Mouse (Mus musculus) kidney, postnatal 36 days (tissue): ENCODE results near the gene St6gal1.

Experiments
- DNase-seq, 2 experiments: peaks; one replicate each; pipeline ENCODE4 v3.0.0; 2021 to 2022; ENCODE audit warnings: mixed read lengths in 2 of 2

Gene St6gal1

GRCm38 (mm10) chr16:23275661-23276060, 51.1 kb downstream of the St6gal1 start:
- no peak for DNase-seq

- peak in 1 of 2 experiments; percentile 13 for DNase-seq
Measured at GRCm38 (mm10) chr16:23279879-23280741, 55.6 kb downstream of the St6gal1 start.

GRCm38 (mm10) chr16:23280742-23281090, 56.2 kb downstream of the St6gal1 start:
- no peak for DNase-seq

GRCm38 (mm10) chr16:23282241-23282640, 57.7 kb downstream of the St6gal1 start:
- no peak for DNase-seq

GRCm38 (mm10) chr16:23282941-23283340, 58.4 kb downstream of the St6gal1 start:
- no peak for DNase-seq

GRCm38 (mm10) chr16:23283677-23284076, 59.1 kb downstream of the St6gal1 start:
- no peak for DNase-seq

GRCm38 (mm10) chr16:23284470-23285394, 60.2 kb downstream of the St6gal1 start:
- no peak for DNase-seq

GRCm38 (mm10) chr16:23286380-23287097, 62.0 kb downstream of the St6gal1 start:
- DNase-seq = no peak

GRCm38 (mm10) chr16:23287312-23288040, 62.9 kb downstream of the St6gal1 start:
- no peak for DNase-seq

GRCm38 (mm10) chr16:23288103-23288502, 63.6 kb downstream of the St6gal1 start:
- DNase-seq = no peak

- DNase-seq = no peak
Measured at GRCm38 (mm10) chr16:23289424-23289823, 64.9 kb downstream of the St6gal1 start.

GRCm38 (mm10) chr16:23290171-23290570, 65.6 kb downstream of the St6gal1 start:
- peak in 1 of 2 experiments; percentile 24 for DNase-seq

- DNase-seq = no peak
Measured at GRCm38 (mm10) chr16:23291521-23291920, 67.0 kb downstream of the St6gal1 start.

GRCm38 (mm10) chr16:23294236-23294635, 69.7 kb downstream of the St6gal1 start:
- DNase-seq = no peak

GRCm38 (mm10) chr16:23294747-23295146, 70.2 kb downstream of the St6gal1 start:
- no peak for DNase-seq

GRCm38 (mm10) chr16:23295720-23296119, 71.2 kb downstream of the St6gal1 start:
- no peak for DNase-seq

GRCm38 (mm10) chr16:23296721-23297120, 72.2 kb downstream of the St6gal1 start:
- no peak for DNase-seq

- no peak for DNase-seq
Measured at GRCm38 (mm10) chr16:23298441-23298840, 73.9 kb downstream of the St6gal1 start.

GRCm38 (mm10) chr16:23298911-23299310, 74.4 kb downstream of the St6gal1 start:
- no peak for DNase-seq

- no peak for DNase-seq
Measured at GRCm38 (mm10) chr16:23299904-23300740, 75.6 kb downstream of the St6gal1 start.

GRCm38 (mm10) chr16:23301762-23302161, 77.2 kb downstream of the St6gal1 start:
- DNase-seq = no peak
